In the genomic region with DNA sequence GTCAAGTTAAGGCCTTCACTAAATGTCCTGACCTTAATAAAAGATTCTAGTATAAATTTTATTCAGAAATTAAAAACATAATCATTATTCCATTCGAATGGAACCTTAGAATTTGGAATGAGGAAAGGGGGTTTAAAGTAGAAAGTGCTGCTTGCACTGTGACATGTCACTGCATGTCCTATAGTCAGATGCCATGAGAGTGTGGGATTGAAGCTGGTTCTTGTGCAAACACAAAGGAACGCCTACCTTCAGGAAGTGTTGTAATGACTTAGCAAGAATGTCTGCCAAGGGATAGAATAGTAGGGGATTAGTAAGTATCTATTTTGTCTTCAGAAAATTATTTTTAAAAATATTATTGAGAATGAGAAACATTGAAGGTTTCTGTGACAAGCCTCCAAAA, we compare ENCODE assay signal across 20 mouse cellular contexts.
"Had no signal": no experiment of that assay in that cellular context is flagged by ENCODE, and none has a peak within 500 bp of the region (broad histone marks: within the 10 kb centered on the region; RNA-seq: fewer than 3 reads in every experiment).

No protein-coding gene starts in this region.

- H3K9me3 ChIP-seq: intestine, embryonic 15.5 days; limb, embryonic 12.5 days; limb, embryonic 15.5 days; midbrain, embryonic 12.5 days; midbrain, embryonic 15.5 days; stomach, embryonic 15.5 days had no signal

- H3K36me3 ChIP-seq: intestine, embryonic 15.5 days; limb, embryonic 12.5 days; limb, embryonic 15.5 days; midbrain, embryonic 12.5 days; midbrain, embryonic 15.5 days; stomach, embryonic 15.5 days had no signal

- DNase-seq: kidney, adult 11 months; kidney, adult 9 months; kidney, postnatal 25 days; layer of hippocampus, postnatal 36 days; left cerebral cortex, postnatal 4 days; liver, postnatal 0 days; lung, embryonic 14.5 days; lung, postnatal 10 days; lung, postnatal 4 days; right cerebral cortex, postnatal 25 days; spleen, adult 18-20 months; thymus, postnatal 25 days had no signal

- H3K4me1 ChIP-seq: intestine, embryonic 15.5 days; limb, embryonic 12.5 days; limb, embryonic 15.5 days; midbrain, embryonic 12.5 days; midbrain, embryonic 15.5 days; stomach, embryonic 15.5 days had no signal

- H3K27ac ChIP-seq: intestine, embryonic 15.5 days; limb, embryonic 12.5 days; limb, embryonic 15.5 days; liver, embryonic 14.5 days; midbrain, embryonic 12.5 days; midbrain, embryonic 15.5 days; stomach, embryonic 15.5 days had no signal

- ATAC-seq: intestine, embryonic 15.5 days; liver, postnatal 0 days; midbrain, embryonic 15.5 days had no signal

- H3K4me3 ChIP-seq: intestine, embryonic 15.5 days; limb, embryonic 12.5 days; limb, embryonic 15.5 days; midbrain, embryonic 12.5 days; midbrain, embryonic 15.5 days; stomach, embryonic 15.5 days had no signal

- H3K9ac ChIP-seq: intestine, embryonic 15.5 days; limb, embryonic 12.5 days; limb, embryonic 15.5 days; liver, embryonic 14.5 days; liver, postnatal 0 days; lung, embryonic 14.5 days; midbrain, embryonic 12.5 days; midbrain, embryonic 15.5 days; stomach, embryonic 15.5 days had no signal

- H3K4me2 ChIP-seq: intestine, embryonic 15.5 days; limb, embryonic 12.5 days; limb, embryonic 15.5 days; liver, embryonic 11.5 days; lung, embryonic 14.5 days; midbrain, embryonic 12.5 days; midbrain, embryonic 15.5 days; stomach, embryonic 15.5 days had no signal

- H3K27me3 ChIP-seq: intestine, embryonic 15.5 days; limb, embryonic 12.5 days; limb, embryonic 15.5 days; midbrain, embryonic 12.5 days; midbrain, embryonic 15.5 days; stomach, embryonic 15.5 days had no signal
